Mouse (Mus musculus): ENCODE measurements around the gene Slc39a7. TPM values are rescaled to one million over a fixed set of nuclear protein-coding genes. Genes with fewer than 3 reads are reported as not detected.
"Not testable (repeated sequence)": the region's sequence is repeated elsewhere in the genome, so short reads cannot be mapped to it uniquely, and the experiment has no call there.

Gene Slc39a7
- polyA plus RNA-seq, 1 experiment from 2014 or later: 151 TPM

DNA sequence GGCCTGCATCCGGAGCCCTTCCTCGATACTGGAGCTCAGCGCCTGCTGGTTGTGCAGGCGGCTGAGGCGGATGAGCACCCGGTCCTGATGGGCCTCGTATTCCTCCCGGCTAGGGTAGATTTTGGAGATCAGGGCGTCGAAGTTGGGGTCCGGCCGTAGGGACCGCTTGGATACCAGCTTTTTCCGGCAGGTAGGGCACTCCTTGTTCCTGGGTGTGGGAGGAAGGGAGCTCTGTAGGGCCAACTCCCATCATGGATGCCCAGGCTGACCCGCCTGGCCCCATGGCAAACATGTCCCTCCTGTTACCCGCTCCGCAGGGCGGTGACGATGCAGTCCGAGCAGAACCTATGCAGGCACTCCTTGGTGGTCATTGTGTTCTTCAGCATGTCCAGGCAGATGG, 8.5 kb downstream of the Slc39a7 start:
- Histone ChIP-seq H3K4me3 (replicated peaks) (no peak overlapping the region), H3K36me3 (peaks cover 15% of the 10 kb centered on the region), H3K4me1 (replicated peaks) (peaks cover 29% of the 10 kb centered on the region), H3K27ac (no peak overlapping the region), H3K4me2 (replicated peaks) (no peak overlapping the region), H3K9me3 (no peaks in the 10 kb centered on the region), H3K9ac (no peak overlapping the region), H3K27me3 (replicated peaks) (no peaks in the 10 kb centered on the region)
- ATAC-seq: no peak
- 96% methylated on average over 20 of the region's 20 CpGs for WGBS

DNA sequence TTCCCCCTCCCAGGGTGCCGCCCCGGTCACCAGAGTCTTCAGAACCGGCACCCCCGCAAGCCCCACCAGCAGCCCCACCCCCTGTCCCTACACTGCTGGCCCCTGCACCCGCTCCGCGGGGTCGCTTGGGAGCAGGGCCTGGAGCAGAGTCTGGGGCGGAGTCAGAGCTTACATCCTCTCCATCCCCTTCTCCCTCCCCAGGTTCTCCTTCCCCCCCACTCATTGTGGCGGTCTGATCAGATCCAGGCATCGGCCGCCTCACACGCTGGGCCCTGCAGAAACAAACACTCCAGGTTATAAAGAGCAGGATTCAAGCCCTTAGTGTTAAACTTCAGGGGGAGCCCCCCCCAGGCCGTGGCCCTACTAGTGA, 9.1 kb downstream of the Slc39a7 start:
- no peak for ATAC-seq
- WGBS: 90% methylated on average over 14 of the region's 14 CpGs
- Histone ChIP-seq H3K9ac (no peak overlapping the region), H3K4me1 (replicated peaks) (peaks cover 28% of the 10 kb centered on the region), H3K27ac (no peak overlapping the region), H3K27me3 (replicated peaks) (no peaks in the 10 kb centered on the region), H3K4me2 (replicated peaks) (no peak overlapping the region), H3K36me3 (peaks cover 15% of the 10 kb centered on the region), H3K4me3 (replicated peaks) (no peak overlapping the region), H3K9me3 (no peaks in the 10 kb centered on the region)

GRCm38 (mm10) chr17:34021539-34022413, 9.7 kb downstream of the Slc39a7 start:
- H3K36me3 ChIP-seq: peaks cover 15% of the 10 kb centered on the region
- H3K9ac ChIP-seq: no peak overlapping the region
- H3K4me2 ChIP-seq (replicated peaks): no peak overlapping the region
- no peaks in the 10 kb centered on the region for H3K9me3 ChIP-seq
- no peaks in the 10 kb centered on the region for H3K27me3 ChIP-seq (replicated peaks)
- H3K27ac ChIP-seq: no peak overlapping the region
- H3K4me1 ChIP-seq (replicated peaks): peaks cover 22% of the 10 kb centered on the region
- no peak overlapping the region for H3K4me3 ChIP-seq (replicated peaks)
- 94% methylated on average over 23 of the region's 23 CpGs for WGBS
- no peak for ATAC-seq

- Histone ChIP-seq H3K36me3 (no peaks in the 10 kb centered on the region), H3K4me3 (replicated peaks) (no peak overlapping the region), H3K4me1 (replicated peaks) (no peaks in the 10 kb centered on the region), H3K27me3 (replicated peaks) (no peaks in the 10 kb centered on the region), H3K27ac (no peak overlapping the region), H3K9ac (no peak overlapping the region), H3K9me3 (no peaks in the 10 kb centered on the region), H3K4me2 (replicated peaks) (no peak overlapping the region)
- no peak for ATAC-seq
- WGBS: 96% methylated on average over 8 of the region's 8 CpGs
Observed at GRCm38 (mm10) chr17:34013436-34013835, 18.0 kb downstream of the Slc39a7 start.

- Histone ChIP-seq H3K36me3 (no peaks in the 10 kb centered on the region), H3K9ac (no peak overlapping the region), H3K4me2 (replicated peaks) (no peak overlapping the region), H3K27me3 (replicated peaks) (no peaks in the 10 kb centered on the region), H3K4me1 (replicated peaks) (no peaks in the 10 kb centered on the region), H3K27ac (no peak overlapping the region), H3K4me3 (replicated peaks) (no peak overlapping the region), H3K9me3 (no peaks in the 10 kb centered on the region)
- WGBS: 79% methylated on average over 5 of the region's 5 CpGs
- ATAC-seq: no peak
Observed at GRCm38 (mm10) chr17:34010156-34010555, 21.3 kb downstream of the Slc39a7 start.

- 49% methylated on average over 2 of the region's 2 CpGs for WGBS
- H3K36me3 ChIP-seq: no peaks in the 10 kb centered on the region
- H3K4me2 ChIP-seq (replicated peaks): no peak overlapping the region
- no peaks in the 10 kb centered on the region for H3K4me1 ChIP-seq (replicated peaks)
- no peak overlapping the region for H3K27ac ChIP-seq
- no peak overlapping the region for H3K4me3 ChIP-seq (replicated peaks)
- H3K27me3 ChIP-seq (replicated peaks): no peaks in the 10 kb centered on the region
- H3K9ac ChIP-seq: no peak overlapping the region
- ATAC-seq: no peak
- no peaks in the 10 kb centered on the region for H3K9me3 ChIP-seq
Observed at GRCm38 (mm10) chr17:34006570-34006969, 24.9 kb downstream of the Slc39a7 start.

GRCm38 (mm10) chr17:34003426-34003825, 28.1 kb downstream of the Slc39a7 start:
- H3K4me3 ChIP-seq (replicated peaks): no peak overlapping the region
- H3K9ac ChIP-seq: no peak overlapping the region
- ATAC-seq: no peak
- no peak overlapping the region for H3K27ac ChIP-seq
- no peaks in the 10 kb centered on the region for H3K36me3 ChIP-seq
- no peak overlapping the region for H3K4me2 ChIP-seq (replicated peaks)
- 7% methylated on average over 5 of the region's 5 CpGs for WGBS
- peaks cover 9% of the 10 kb centered on the region; the same call in 1 of the 2 replicates for H3K4me1 ChIP-seq (replicated peaks)
- no peaks in the 10 kb centered on the region for H3K9me3 ChIP-seq
- H3K27me3 ChIP-seq (replicated peaks): 0 out of 2 replicates have a peak, but pooled peaks cover 5% of the 10 kb centered on the region

DNA sequence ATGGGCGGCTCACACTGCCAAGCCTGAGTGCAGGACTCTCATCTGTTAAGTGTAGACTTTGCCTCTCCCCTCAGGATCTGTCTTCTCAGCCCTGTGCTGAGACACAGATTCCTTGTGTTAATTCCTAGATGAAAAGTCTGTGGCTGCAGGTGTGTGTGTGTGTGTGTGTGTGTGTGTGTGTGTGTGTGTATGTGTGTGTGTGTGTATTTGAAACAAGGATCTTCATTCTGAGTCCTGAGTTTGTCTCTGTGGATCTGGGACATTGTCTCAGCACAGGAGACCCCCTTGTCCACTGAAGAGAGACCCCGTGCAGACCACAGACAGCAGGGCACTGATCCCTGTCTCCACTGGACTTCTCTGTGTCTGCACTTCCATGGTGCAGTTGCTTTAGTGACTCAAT, 30.7 kb downstream of the Slc39a7 start:
- not testable (repeated sequence) for H3K27ac ChIP-seq; H3K4me3 ChIP-seq (replicated peaks); H3K27me3 ChIP-seq (replicated peaks); H3K9ac ChIP-seq; ATAC-seq; H3K4me1 ChIP-seq (replicated peaks); H3K36me3 ChIP-seq; H3K9me3 ChIP-seq
- WGBS: 54% methylated on average over 2 of the region's 2 CpGs
- peak overlapping the region; percentile 99 for H3K4me2 ChIP-seq (replicated peaks)

GRCm38 (mm10) chr17:34000150-34000537, 31.3 kb downstream of the Slc39a7 start, which contains the start of gene H2-K1:
TSS of gene H2-K1 (minus strand) at chr17:34000347.
- 0 out of 2 replicates have a peak, but pooled peaks cover 5% of the 10 kb centered on the region for H3K27me3 ChIP-seq (replicated peaks)
- peak; percentile 97 for ATAC-seq
- H3K9me3 ChIP-seq: no peaks in the 10 kb centered on the region
- H3K27ac ChIP-seq: peak within 1 kb of the TSS; percentile 29
- H3K36me3 ChIP-seq: no peaks in the 10 kb centered on the region
- under 1% methylated on average over 30 of the region's 30 CpGs for WGBS
- peaks cover 9% of the 10 kb centered on the region; the same call in 1 of the 2 replicates for H3K4me1 ChIP-seq (replicated peaks)
- H3K4me2 ChIP-seq (replicated peaks): peak within 1 kb of the TSS; percentile 99
- peak within 1 kb of the TSS; percentile 58 for H3K4me3 ChIP-seq (replicated peaks)
- H3K9ac ChIP-seq: peak within 1 kb of the TSS; percentile 58

DNA sequence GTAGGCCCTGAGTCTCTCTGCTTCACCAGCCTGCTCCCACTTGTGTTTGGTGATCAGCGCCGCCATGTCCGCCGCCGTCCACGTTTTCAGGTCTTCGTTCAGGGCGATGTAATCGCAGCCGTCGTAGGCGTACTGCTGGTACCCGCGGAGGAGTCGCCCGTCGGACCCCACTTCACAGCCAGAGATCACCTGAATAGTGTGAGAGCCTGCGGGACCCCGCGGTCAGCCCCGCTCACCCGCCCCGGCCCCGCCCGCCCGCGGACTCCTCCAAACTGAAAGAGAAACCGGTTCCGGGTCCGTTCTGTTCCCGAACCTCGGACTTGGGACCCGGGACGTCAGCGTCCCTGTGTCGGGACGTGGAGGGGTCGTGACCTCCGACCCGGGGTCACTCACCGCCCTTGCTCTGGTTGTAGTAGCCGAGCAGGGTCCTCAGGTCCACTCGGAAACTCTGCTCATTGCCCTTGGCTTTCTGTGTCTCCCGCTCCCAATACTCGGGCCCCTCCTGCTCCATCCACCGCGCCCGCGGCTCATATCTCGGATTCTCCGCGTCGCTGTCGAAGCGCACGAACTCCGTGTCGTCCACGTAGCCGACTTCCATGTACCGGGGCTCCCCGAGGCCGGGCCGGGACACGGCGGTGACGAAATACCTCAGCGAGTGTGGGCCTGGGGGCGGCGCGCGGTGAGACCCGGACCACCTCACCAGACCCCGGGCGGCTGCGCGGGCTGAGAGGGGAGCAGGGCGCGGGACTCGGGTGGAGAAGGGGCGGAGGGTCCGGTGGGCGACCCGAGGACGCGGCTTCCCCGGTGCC, 31.9 kb downstream of the Slc39a7 start:
- 2% methylated on average over 87 of the region's 87 CpGs for WGBS

GRCm38 (mm10) chr17:33998697-33999096, 32.8 kb downstream of the Slc39a7 start:
- not testable (repeated sequence) for H3K9me3 ChIP-seq; H3K27me3 ChIP-seq (replicated peaks); H3K9ac ChIP-seq; H3K36me3 ChIP-seq; ATAC-seq; H3K4me1 ChIP-seq (replicated peaks); H3K4me3 ChIP-seq (replicated peaks); H3K27ac ChIP-seq
- peak overlapping the region; percentile 99 for H3K4me2 ChIP-seq (replicated peaks)
- 55% methylated on average over 5 of the region's 5 CpGs for WGBS

More for the DNA sequence above, 31.9 kb downstream of the Slc39a7 start:
- Histone ChIP-seq H3K4me3 (replicated peaks) (peak overlapping the region; percentile 58), H3K4me1 (replicated peaks) (peaks cover 9% of the 10 kb centered on the region; the same call in 1 of the 2 replicates), H3K9ac (peak overlapping the region; percentile 58), H3K9me3 (no peaks in the 10 kb centered on the region), H3K27me3 (replicated peaks) (0 out of 2 replicates have a peak, but pooled peaks cover 5% of the 10 kb centered on the region), H3K27ac (peak overlapping the region; percentile 29), H3K4me2 (replicated peaks) (peak overlapping the region; percentile 99), H3K36me3 (no peaks in the 10 kb centered on the region)
- ATAC-seq: peak; percentile 66

DNA sequence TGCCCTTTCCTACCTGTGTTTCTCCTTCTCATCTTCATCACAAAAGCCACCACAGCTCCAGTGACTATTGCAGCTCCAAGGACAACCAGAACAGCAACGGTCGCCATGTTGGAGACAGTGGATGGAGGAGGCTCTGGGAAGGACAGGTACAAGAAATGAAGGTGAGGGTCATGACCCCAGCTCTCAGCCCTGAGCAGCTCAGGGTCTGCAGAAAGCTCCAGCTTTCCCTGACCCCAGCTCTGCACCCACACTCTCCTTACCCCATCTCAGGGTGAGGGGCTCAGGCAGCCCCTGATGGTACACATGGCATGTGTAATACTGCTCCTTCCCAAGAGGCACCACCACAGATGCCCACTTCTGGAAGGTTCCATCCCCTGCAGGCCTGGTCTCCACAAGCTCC, 34.5 kb downstream of the Slc39a7 start:
- not testable (repeated sequence) for H3K9ac ChIP-seq; H3K4me3 ChIP-seq (replicated peaks); H3K36me3 ChIP-seq; ATAC-seq; H3K4me2 ChIP-seq (replicated peaks); H3K9me3 ChIP-seq; H3K4me1 ChIP-seq (replicated peaks); H3K27me3 ChIP-seq (replicated peaks); H3K27ac ChIP-seq
- 86% methylated on average over 2 of the region's 2 CpGs for WGBS

All from intestine, embryonic 15.5 days (tissue).